Mouse (Mus musculus): ENCODE results near the gene Mrgprx2. TPM values are rescaled to one million over a fixed set of nuclear protein-coding genes. Genes with fewer than 3 reads are reported as not detected.

The Mrgprx2 gene
- total RNA-seq (2023) = not detected

GRCm38 (mm10) chr7:48499221-48499620 is at the start of gene Mrgprx2:
Mrgprx2 (minus strand) TSS chr7:48499321.

GRCm38 (mm10) chr7:48456242-48456641 is 42.9 kb downstream of the Mrgprx2 start, which contains the start of gene Mrgprb1:
Mrgprb1 (minus strand) TSS chr7:48456342.

Other genes starting within 250 kb of the Mrgprx2 start
- not detected for gene Mrgprb8, start 110.8 kb downstream of the Mrgprx2 start, total RNA-seq (2023)
- not detected for gene Mrgprb1, start 43.0 kb downstream of the Mrgprx2 start, total RNA-seq (2023)
- not detected for gene Mrgprb2, start 58.8 kb upstream of the Mrgprx2 start, total RNA-seq (2023)
- gene Mrgprb3, start 144.5 kb upstream of the Mrgprx2 start, total RNA-seq (2023) = not detected

Measured in T-cell, adult 66 days (primary cell).